Mouse (Mus musculus) stomach, embryonic 14.5 days (tissue): ENCODE results near the gene Pdlim7. TPM values are rescaled to one million over a fixed set of nuclear protein-coding genes. Genes with fewer than 3 reads are reported as not detected.
A peak's percentile ranks its signal among the peaks of the same experiment; 100 is the strongest.

Experiments used
- ATAC-seq: fragments of 200-750 bp; cut with Nextera tagmentation; 2 replicates; pipeline ENCODE4 v1.8.0; 2017; ENCODE audit warnings: low read depth, moderate TSS enrichment; ENCODE audit not compliant: insufficient number of reproducible peaks, insufficient read depth, low FRiP score
- H3K27ac ChIP-seq: fragments of 300-500 bp; sonication (generic); 2 replicates; pipeline ENCODE4 v1.5.1; 2014; ENCODE audit warnings: mild to moderate bottlenecking, low read length, moderate library complexity, mixed read lengths
- H3K27me3 ChIP-seq: fragments of 300-500 bp; sonication (generic); 2 replicates; pipeline ENCODE4 v1.6.1; 2014; ENCODE audit warnings: low read length, control low read depth, mixed read lengths; ENCODE audit not compliant: control insufficient read depth, insufficient read depth
- H3K36me3 ChIP-seq: fragments of 300-500 bp; sonication (generic); 2 replicates; pipeline ENCODE4 v1.6.1; 2014; ENCODE audit warnings: mild to moderate bottlenecking, control low read depth, low read length, moderate library complexity, mixed read lengths; ENCODE audit not compliant: control insufficient read depth, insufficient read depth
- H3K4me1 ChIP-seq: fragments of 300-500 bp; sonication (generic); 2 replicates; pipeline ENCODE4 v1.6.1; 2014; ENCODE audit warnings: low read length, control low read depth, mixed read lengths; ENCODE audit not compliant: control insufficient read depth, insufficient read depth
- H3K4me2 ChIP-seq: fragments of 300-500 bp; sonication (generic); replicated peaks from 2 replicates; pipeline ENCODE4 v1.6.1; 2014; ENCODE audit warnings: low read depth, low read length, control low read depth
- H3K4me3 ChIP-seq: fragments of 300-500 bp; sonication (generic); 2 replicates; pipeline ENCODE4 v1.5.1; 2014; ENCODE audit warnings: low read depth, low read length, control low read depth
- H3K9ac ChIP-seq: fragments of 300-500 bp; sonication (generic); replicated peaks from 2 replicates; pipeline ENCODE4 v1.6.1; 2014; ENCODE audit warnings: low read depth, mild to moderate bottlenecking, control low read depth, low read length, moderate library complexity, mixed read lengths
- H3K9me3 ChIP-seq: fragments of 300-500 bp; sonication (generic); 2 replicates; pipeline ENCODE4 v1.6.1; 2016; ENCODE audit warnings: low read depth, low read length, control low read depth; ENCODE audit not compliant: control insufficient read depth
- WGBS: fragments of 180-500 bp; shearing (Covaris S2); extraction: QIAGEN DNeasy Blood & Tissue Kit; methylation state at CpG from one replicate; pipeline ENCODE4 v1.1.7; 2014; 5-methylcytosine and 5-hydroxymethylcytosine counted together
- polyA plus RNA-seq: library from polyadenylated mRNA; unstranded; fragments of >200 nt; fragmentation: Nextera tagmentation; extraction: Ambion mirVana; gene quantifications from 2 replicates; pipeline ENCODE4 v1.2.1, GENCODE M21; 2014

Pdlim7 gene
- polyA plus RNA-seq, 1 experiment from 2014 or later: 270 TPM

- Histone ChIP-seq H3K27me3 (no peaks in the 10 kb centered on the region), H3K4me1 (peaks cover 3% of the 10 kb centered on the region; the same call in 1 of the 2 replicates), H3K9ac (no peak overlapping the region), H3K4me2 (no peak overlapping the region), H3K4me3 (no peak overlapping the region), H3K36me3 (peaks cover 73% of the 10 kb centered on the region), H3K27ac (no peak overlapping the region), H3K9me3 (no peaks in the 10 kb centered on the region)
- 84% methylated on average over 2 of the region's 2 CpGs for WGBS
- no peak for ATAC-seq
Measured at GRCm38 (mm10) chr13:55540933-55541332, 27.5 kb upstream of the Pdlim7 start.

- Histone ChIP-seq H3K9me3 (no peaks in the 10 kb centered on the region), H3K4me1 (peaks cover 11% of the 10 kb centered on the region), H3K36me3 (peaks cover 65% of the 10 kb centered on the region), H3K4me3 (peak within 1 kb of the TSS; percentile 84), H3K9ac (peak within 1 kb of the TSS; percentile 72), H3K27ac (peak within 1 kb of the TSS; percentile 28; the same call in 1 of the 2 replicates), H3K4me2 (peak within 1 kb of the TSS; percentile 67), H3K27me3 (no peaks in the 10 kb centered on the region)
- WGBS: under 1% methylated on average over 70 of the region's 70 CpGs
- ATAC-seq: peak; percentile 97
Measured at GRCm38 (mm10) chr13:55536194-55537175, 23.0 kb upstream of the Pdlim7 start, which contains the start of gene Ddx41. Gene Ddx41 (minus strand): TSS chr13:55536658.

DNA sequence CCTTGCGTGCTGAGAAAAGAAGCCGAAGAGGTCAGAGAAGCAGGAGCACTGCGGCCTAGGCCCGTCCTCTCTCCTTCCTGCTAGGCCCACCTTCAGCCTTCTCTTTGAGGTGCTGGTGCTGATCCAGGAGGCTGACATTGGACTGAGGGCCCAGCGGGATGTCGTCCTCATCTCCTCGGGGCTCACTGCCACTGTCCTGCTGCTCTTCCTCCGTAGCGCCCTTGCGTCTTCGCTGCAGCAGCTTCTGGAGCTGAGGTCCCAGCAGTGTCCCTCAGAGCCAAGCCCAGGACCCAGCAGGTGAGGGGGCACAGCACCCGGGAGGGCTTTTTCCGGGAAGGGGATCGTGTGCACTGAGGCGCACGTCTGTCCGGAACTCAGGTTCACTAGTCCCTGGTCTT is 22.3 kb upstream of the Pdlim7 start:
- ATAC-seq: no peak
- peak overlapping the region; percentile 72 for H3K9ac ChIP-seq
- H3K27me3 ChIP-seq: no peaks in the 10 kb centered on the region
- peak overlapping the region; percentile 84 for H3K4me3 ChIP-seq
- H3K27ac ChIP-seq: no peak overlapping the region
- no peaks in the 10 kb centered on the region for H3K9me3 ChIP-seq
- H3K4me2 ChIP-seq: peak overlapping the region; percentile 67
- peaks cover 11% of the 10 kb centered on the region for H3K4me1 ChIP-seq
- 21% methylated on average over 17 of the region's 17 CpGs for WGBS
- peaks cover 63% of the 10 kb centered on the region for H3K36me3 ChIP-seq

DNA sequence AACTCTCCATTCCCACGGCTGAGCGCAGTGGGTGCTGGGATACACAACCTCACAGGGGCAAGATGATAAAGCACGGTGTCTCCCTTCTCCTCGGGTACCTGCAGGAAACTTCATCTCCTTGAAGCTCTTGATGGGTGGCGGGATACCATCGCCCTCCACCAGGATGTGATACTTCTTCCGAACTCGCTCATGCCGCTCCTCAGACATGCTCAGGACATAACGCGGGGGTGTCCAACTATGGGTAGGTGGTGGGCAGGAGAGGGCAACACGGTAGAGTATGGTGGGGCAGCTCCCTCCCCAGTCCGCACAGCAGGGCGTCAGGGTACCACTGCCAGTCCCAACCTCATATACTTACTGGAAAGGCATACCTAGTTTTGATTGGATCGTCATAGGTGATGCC is 21.7 kb upstream of the Pdlim7 start:
- H3K36me3 ChIP-seq: peaks cover 63% of the 10 kb centered on the region
- H3K4me2 ChIP-seq: peak overlapping the region; percentile 67
- no peaks in the 10 kb centered on the region for H3K27me3 ChIP-seq
- WGBS: 94% methylated on average over 15 of the region's 15 CpGs
- no peak overlapping the region for H3K27ac ChIP-seq
- peaks cover 11% of the 10 kb centered on the region for H3K4me1 ChIP-seq
- no peak for ATAC-seq
- H3K4me3 ChIP-seq: peak overlapping the region; percentile 84
- H3K9ac ChIP-seq: no peak overlapping the region
- no peaks in the 10 kb centered on the region for H3K9me3 ChIP-seq

- Histone ChIP-seq H3K4me2 (no peak within 1 kb of the TSS), H3K4me1 (no peaks in the 10 kb centered on the region), H3K9ac (no peak within 1 kb of the TSS), H3K4me3 (no peak within 1 kb of the TSS), H3K27ac (no peak within 1 kb of the TSS), H3K36me3 (peaks cover 49% of the 10 kb centered on the region), H3K27me3 (no peaks in the 10 kb centered on the region), H3K9me3 (no peaks in the 10 kb centered on the region)
- no peak for ATAC-seq
- WGBS: 77% methylated on average over 8 of the region's 8 CpGs
Measured at GRCm38 (mm10) chr13:55529198-55529915, 15.9 kb upstream of the Pdlim7 start, which contains the start of gene Dok3. Gene Dok3 (minus strand): TSS chr13:55529296.

GRCm38 (mm10) chr13:55527834-55528772 is 14.6 kb upstream of the Pdlim7 start:
- no peak overlapping the region for H3K4me3 ChIP-seq

DNA sequence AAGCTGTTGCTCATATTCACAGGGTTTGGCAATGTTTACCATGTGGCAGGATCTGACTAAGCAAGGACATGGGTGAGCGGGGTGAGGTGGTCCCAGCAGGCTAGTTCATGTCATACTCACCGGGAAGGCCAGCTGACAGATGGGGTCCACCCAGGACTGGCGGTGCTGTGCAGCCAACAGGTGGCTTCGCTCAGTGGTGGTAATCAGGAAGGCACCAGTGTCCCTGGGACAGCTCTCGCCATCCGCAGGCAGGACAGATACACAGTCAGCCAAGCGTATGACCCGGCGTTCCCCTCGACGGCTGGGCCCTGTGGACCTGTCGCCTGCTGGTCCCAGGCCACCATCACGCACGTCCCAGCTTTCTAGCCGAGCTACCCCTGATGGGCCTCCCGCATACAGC is 13.7 kb upstream of the Pdlim7 start:
- 87% methylated on average over 16 of the region's 16 CpGs for WGBS

More at GRCm38 (mm10) chr13:55527834-55528772, 14.6 kb upstream of the Pdlim7 start:
- Histone ChIP-seq H3K27me3 (no peaks in the 10 kb centered on the region), H3K27ac (no peak overlapping the region), H3K4me2 (no peak overlapping the region), H3K9me3 (no peaks in the 10 kb centered on the region), H3K36me3 (peaks cover 38% of the 10 kb centered on the region), H3K9ac (no peak overlapping the region), H3K4me1 (no peaks in the 10 kb centered on the region)
- 75% methylated on average over 18 of the region's 18 CpGs for WGBS
- ATAC-seq: no peak

More for the DNA sequence above, 13.7 kb upstream of the Pdlim7 start:
- Histone ChIP-seq H3K36me3 (peaks cover 29% of the 10 kb centered on the region), H3K4me3 (no peak overlapping the region), H3K27me3 (no peaks in the 10 kb centered on the region), H3K27ac (no peak overlapping the region), H3K9me3 (no peaks in the 10 kb centered on the region), H3K4me1 (no peaks in the 10 kb centered on the region), H3K9ac (no peak overlapping the region), H3K4me2 (no peak overlapping the region)
- no peak for ATAC-seq
